Mouse (Mus musculus) left cerebral cortex, postnatal 36 days (tissue): ENCODE measurements at regions not wholly inside any gene's neighbourhood (a gene's known extent, or its start where the extent isn't known, plus 50 kb on each side); places are given as distances from the start of the nearest gene placed in this dataset.
"Not testable (repeated sequence)": the region's sequence is repeated elsewhere in the genome, so short reads cannot be mapped to it uniquely, and the experiment has no call there.

Source experiments
- DNase-seq, 2 experiments: peaks; one replicate each; pipeline ENCODE4 v3.0.0; 2021 to 2022; ENCODE audit warnings: low spot score in 2 of 2, mixed read lengths in 1 of 2
- intact Hi-C: fragments of 180-260 bp; cut with DNase I; formaldehyde crosslinking; loops from one replicate; pipeline ENCODE4 v1.15.1; 2025

GRCm38 (mm10) chr10:56852484-56852883 is 475.4 kb downstream of the Gja1 start:
- DNase-seq, result no peak
- intact Hi-C loops, result no loop called here

- intact Hi-C loops, result no loop called here
- no peak for DNase-seq
Observed at GRCm38 (mm10) chr10:56856186-56856585, 479.1 kb downstream of the Gja1 start.

GRCm38 (mm10) chr10:56879744-56880143 is 502.6 kb downstream of the Gja1 start:
- no peak for DNase-seq
- intact Hi-C loops, result no loop called here

GRCm38 (mm10) chr10:56880154-56880591 is 503.0 kb downstream of the Gja1 start:
- intact Hi-C loops, result no loop called here
- DNase-seq, result no peak

- DNase-seq, result peak; percentile 10 to 18
- intact Hi-C loops, result no loop called here
Observed at GRCm38 (mm10) chr10:56884456-56885410, 507.6 kb downstream of the Gja1 start.

- intact Hi-C loops, DNase-seq: not testable (repeated sequence)
Observed at GRCm38 (mm10) chr10:56891530-56891929, 514.4 kb downstream of the Gja1 start.

GRCm38 (mm10) chr10:56892666-56893209 is 515.6 kb downstream of the Gja1 start:
- intact Hi-C loops, result no loop called here
- no peak for DNase-seq

GRCm38 (mm10) chr10:56893210-56893705 is 516.1 kb downstream of the Gja1 start:
- intact Hi-C loops, result no loop called here
- DNase-seq, result peak; percentile 21 to 22

- DNase-seq, result peak in 1 of 2 experiments; percentile 7
- intact Hi-C loops, result loop anchor here (10.0 kb wide), 1 partner anchor 65 kb away; no protein-coding TSS in a partner anchor
Observed at GRCm38 (mm10) chr10:56899640-56900274, 522.6 kb downstream of the Gja1 start.

GRCm38 (mm10) chr10:56900914-56901313 is 523.8 kb downstream of the Gja1 start:
- intact Hi-C loops, result loop anchor here (10.0 kb wide), 1 partner anchor 64 kb away; no protein-coding TSS in a partner anchor
- no peak for DNase-seq

- intact Hi-C loops, result no loop called here
- DNase-seq, result no peak
Observed at GRCm38 (mm10) chr10:56912711-56913110, 535.6 kb downstream of the Gja1 start.

GRCm38 (mm10) chr10:56914103-56914502 is 537.0 kb downstream of the Gja1 start:
- DNase-seq, result no peak
- intact Hi-C loops, result no loop called here

- DNase-seq, result no peak
- intact Hi-C loops, result no loop called here
Observed at GRCm38 (mm10) chr10:56918412-56918811, 541.3 kb downstream of the Gja1 start.

GRCm38 (mm10) chr10:56920711-56921672 is 543.9 kb downstream of the Gja1 start:
- DNase-seq, result peak in 1 of 2 experiments; percentile 5
- intact Hi-C loops, result no loop called here

GRCm38 (mm10) chr10:56935174-56935573 is 551.0 kb upstream of the Hsf2 start:
- intact Hi-C loops, result no loop called here
- DNase-seq, result no peak

- DNase-seq, result no peak
- intact Hi-C loops, result no loop called here
Observed at GRCm38 (mm10) chr10:56941972-56942371, 544.2 kb upstream of the Hsf2 start.

GRCm38 (mm10) chr10:56944434-56945145 is 541.6 kb upstream of the Hsf2 start:
- no peak for DNase-seq
- intact Hi-C loops, result no loop called here

GRCm38 (mm10) chr10:56956728-56957127 is 529.5 kb upstream of the Hsf2 start:
- intact Hi-C loops, result no loop called here
- DNase-seq, result no peak
